12 mouse cellular contexts compared by ENCODE assay signal in genomic region chr8:80494819-80495218, GRCm38 (mm10). TPM values are rescaled to one million over a fixed set of nuclear protein-coding genes. Genes with fewer than 3 reads are reported as not detected.
DNase-seq lines count a peak whose midpoint lies in the region; ATAC-seq lines count a peak whose summit lies in the region.
"Had no signal": no experiment of that assay in that cellular context is flagged by ENCODE, and none has a peak within 500 bp of the region (broad histone marks: within the 10 kb centered on the region; RNA-seq: fewer than 3 reads in every experiment).

No protein-coding gene starts in this region.

- H3K36me3 ChIP-seq in hindbrain, embryonic 10.5 days, result no peaks in the 10 kb centered on the region
- no peaks in the 10 kb centered on the region for H3K36me3 ChIP-seq in hindbrain, embryonic 12.5 days
- H3K36me3 ChIP-seq in hindbrain, embryonic 14.5 days (replicated peaks; ENCODE audit: control insufficient read depth, insufficient read depth), result no peaks in the 10 kb centered on the region
- no peaks in the 10 kb centered on the region for H3K36me3 ChIP-seq in midbrain, embryonic 14.5 days (ENCODE audit: control insufficient read depth, insufficient read depth, low read length)
- H3K36me3 ChIP-seq: limb, embryonic 15.5 days had no signal

- WGBS in hindbrain, embryonic 10.5 days, result 82% methylated on average over 5 of the region's 5 CpGs
- 77% methylated on average over 5 of the region's 5 CpGs for WGBS in hindbrain, embryonic 12.5 days
- 84% methylated on average over 5 of the region's 5 CpGs for WGBS in hindbrain, embryonic 14.5 days
- WGBS in midbrain, embryonic 14.5 days, result 83% methylated on average over 5 of the region's 5 CpGs

- no peaks in the 10 kb centered on the region for H3K27me3 ChIP-seq in hindbrain, embryonic 10.5 days (ENCODE audit: insufficient read depth, poor library complexity, severe bottlenecking)
- no peaks in the 10 kb centered on the region for H3K27me3 ChIP-seq in hindbrain, embryonic 12.5 days
- H3K27me3 ChIP-seq in hindbrain, embryonic 14.5 days (ENCODE audit: control insufficient read depth, insufficient read depth, low read length), result no peaks in the 10 kb centered on the region
- H3K27me3 ChIP-seq in midbrain, embryonic 14.5 days (ENCODE audit: control insufficient read depth, insufficient read depth, low read length), result no peaks in the 10 kb centered on the region
- H3K27me3 ChIP-seq: limb, embryonic 15.5 days had no signal

- no peaks in the 10 kb centered on the region for H3K9me3 ChIP-seq in hindbrain, embryonic 10.5 days
- no peaks in the 10 kb centered on the region for H3K9me3 ChIP-seq in hindbrain, embryonic 12.5 days (replicated peaks)
- H3K9me3 ChIP-seq in hindbrain, embryonic 14.5 days (ENCODE audit: control insufficient read depth, low read length), result no peaks in the 10 kb centered on the region
- H3K9me3 ChIP-seq in midbrain, embryonic 14.5 days (ENCODE audit: control insufficient read depth, low read length), result no peaks in the 10 kb centered on the region
- H3K9me3 ChIP-seq: limb, embryonic 15.5 days had no signal

- H3K4me1 ChIP-seq in hindbrain, embryonic 10.5 days (replicated peaks), result no peaks in the 10 kb centered on the region; the same call in 1 of the 2 replicates
- no peaks in the 10 kb centered on the region for H3K4me1 ChIP-seq in hindbrain, embryonic 12.5 days
- 0 out of 2 replicates have a peak, but pooled peaks cover 6% of the 10 kb centered on the region for H3K4me1 ChIP-seq in hindbrain, embryonic 14.5 days (replicated peaks; ENCODE audit: control insufficient read depth, insufficient read depth, low read length)
- H3K4me1 ChIP-seq in midbrain, embryonic 14.5 days (ENCODE audit: control insufficient read depth, insufficient read depth, low read length), result no peaks in the 10 kb centered on the region

- H3K27ac ChIP-seq in hindbrain, embryonic 10.5 days, result no peak overlapping the region
- H3K27ac ChIP-seq in hindbrain, embryonic 12.5 days, result no peak overlapping the region
- no peak overlapping the region for H3K27ac ChIP-seq in hindbrain, embryonic 14.5 days
- no peak overlapping the region for H3K27ac ChIP-seq in midbrain, embryonic 14.5 days (replicated peaks; ENCODE audit: low read depth, low read length)
- H3K27ac ChIP-seq: limb, embryonic 15.5 days had no signal

- no peak overlapping the region for H3K4me2 ChIP-seq in hindbrain, embryonic 12.5 days (replicated peaks)
- H3K4me2 ChIP-seq in hindbrain, embryonic 14.5 days (replicated peaks), result no peak overlapping the region
- H3K4me2 ChIP-seq in midbrain, embryonic 14.5 days (ENCODE audit: low read length), result no peak overlapping the region
- H3K4me2 ChIP-seq: limb, embryonic 15.5 days had no signal

- no peak for ATAC-seq in hindbrain, embryonic 12.5 days (ENCODE audit: low FRiP score)
- peak; percentile 41; the same call in 1 of the 2 replicates for ATAC-seq in hindbrain, embryonic 14.5 days (ENCODE audit: low FRiP score)
- ATAC-seq in midbrain, embryonic 14.5 days (ENCODE audit: low FRiP score, low TSS enrichment), result no peak
- ATAC-seq: CD4-positive, CD25-positive, alpha-beta regulatory T cell, adult 4 months had no signal

- DNase-seq in hindbrain, embryonic 10.5 days (ENCODE audit: low spot score), result peak; percentile 6
- DNase-seq in spleen, adult 12 weeks (ENCODE audit: low spot score), result peak; percentile 51
- no peak for DNase-seq in spleen, adult 18-20 months
- no peak for DNase-seq in hindbrain, embryonic 14.5 days (ENCODE audit: low spot score)
- peak; percentile 7 for DNase-seq in midbrain, embryonic 14.5 days
- DNase-seq in frontal cortex, postnatal 25 days (ENCODE audit: low spot score in 2 of 2), result no peak
- DNase-seq in cerebellum, adult 9-11 months, result no peak
- DNase-seq: cerebellum, postnatal 14 days; kidney, adult 2 months had no signal

- no peak overlapping the region for H3K9ac ChIP-seq in hindbrain, embryonic 12.5 days
- no peak overlapping the region for H3K9ac ChIP-seq in hindbrain, embryonic 14.5 days
- no peak overlapping the region for H3K9ac ChIP-seq in midbrain, embryonic 14.5 days (replicated peaks; ENCODE audit: low read length)
- H3K9ac ChIP-seq: limb, embryonic 15.5 days had no signal

- no peak overlapping the region for H3K4me3 ChIP-seq in hindbrain, embryonic 10.5 days
- no peak overlapping the region for H3K4me3 ChIP-seq in hindbrain, embryonic 12.5 days
- no peak overlapping the region for H3K4me3 ChIP-seq in hindbrain, embryonic 14.5 days (replicated peaks; ENCODE audit: low read length)
- no peak overlapping the region for H3K4me3 ChIP-seq in midbrain, embryonic 14.5 days (replicated peaks; ENCODE audit: low read depth, low read length)
- H3K4me3 ChIP-seq: limb, embryonic 15.5 days had no signal

RNA-seq across cellular contexts. Expression of gene Gypa, which starts 1.2 kb away (rescaled TPM):
- polyA plus RNA-seq in hindbrain, embryonic 10.5 days (2016; fragmentation: Nextera tagmentation; extraction: Ambion mirVana), result 15.7 and 19.1 TPM in 2 replicates
- polyA plus RNA-seq in hindbrain, embryonic 12.5 days (2016; fragmentation: Nextera tagmentation; extraction: Ambion mirVana), result 4.8 and 6.3 TPM in 2 replicates
- polyA plus RNA-seq in hindbrain, embryonic 14.5 days (2014; fragmentation: Nextera tagmentation; extraction: Ambion mirVana), result 2.4 and 2.9 TPM in 2 replicates
- 1.4 and 2.7 TPM in 2 replicates for polyA plus RNA-seq in midbrain, embryonic 14.5 days (2014; fragmentation: Nextera tagmentation; extraction: Ambion mirVana)
- polyA plus RNA-seq: CD4-positive, CD25-positive, alpha-beta regulatory T cell, adult 4 months had no signal

Comparison
In these comparisons a context has a peak if more than half of its experiments do, and no peak if none do; other contexts are left out.
1. DNase-seq: peak in hindbrain, embryonic 10.5 days (single experiment), spleen, adult 12 weeks (single experiment) and midbrain, embryonic 14.5 days (single experiment); none in spleen, adult 18-20 months (0 of 2), hindbrain, embryonic 14.5 days (single experiment), frontal cortex, postnatal 25 days (0 of 2) and cerebellum, adult 9-11 months (single experiment).